ENCODE assay signal across 8 mouse cellular contexts in genomic region chr5:33819141-33819875, GRCm38 (mm10). TPM values are rescaled to one million over a fixed set of nuclear protein-coding genes. Genes with fewer than 3 reads are reported as not detected.
DNase-seq lines count a peak whose midpoint lies in the region; ATAC-seq and TF ChIP-seq lines count a peak whose summit lies in the region.

No protein-coding gene starts in this region.

- 6% methylated on average over 9 of the region's 9 CpGs for WGBS in embryonic facial prominence, embryonic 15.5 days
- 13% methylated on average over 9 of the region's 9 CpGs for WGBS in heart, embryonic 13.5 days
- WGBS in stomach, embryonic 14.5 days = 21% methylated on average over 9 of the region's 9 CpGs

- H3K36me3 ChIP-seq in embryonic facial prominence, embryonic 15.5 days = no peaks in the 10 kb centered on the region
- H3K36me3 ChIP-seq in heart, embryonic 13.5 days = no peaks in the 10 kb centered on the region; the same call in 1 of the 2 replicates
- H3K36me3 ChIP-seq in stomach, embryonic 14.5 days (ENCODE audit: control insufficient read depth, insufficient read depth, low read length) = no peaks in the 10 kb centered on the region

- peak overlapping the region; percentile 81 for H3K4me2 ChIP-seq in embryonic facial prominence, embryonic 15.5 days (replicated peaks)
- peak overlapping the region; percentile 93 for H3K4me2 ChIP-seq in heart, embryonic 13.5 days
- H3K4me2 ChIP-seq in stomach, embryonic 14.5 days (replicated peaks; ENCODE audit: low read depth, low read length) = peak overlapping the region; percentile 79

- no peak for TF ChIP-seq CTCF in Patski (IDR thresholded peaks at IDR 0.05)

- CTCF ChIA-PET in Patski (lab: Charles Lee) = interaction anchor here (1.5 kb wide), 1 partner anchor 22 kb away, joined by 4 read pairs; no protein-coding TSS in a partner anchor

- peak overlapping the region; percentile 72 for H3K9ac ChIP-seq in embryonic facial prominence, embryonic 15.5 days
- peak overlapping the region; percentile 99 for H3K9ac ChIP-seq in heart, embryonic 13.5 days
- peak overlapping the region; percentile 96 for H3K9ac ChIP-seq in stomach, embryonic 14.5 days (replicated peaks; ENCODE audit: low read depth, low read length)

- no peaks in the 10 kb centered on the region for H3K27me3 ChIP-seq in Patski
- H3K27me3 ChIP-seq in embryonic facial prominence, embryonic 15.5 days = no peaks in the 10 kb centered on the region
- H3K27me3 ChIP-seq in heart, embryonic 13.5 days (replicated peaks) = no peaks in the 10 kb centered on the region
- no peaks in the 10 kb centered on the region for H3K27me3 ChIP-seq in stomach, embryonic 14.5 days (ENCODE audit: control insufficient read depth, insufficient read depth, low read length)

- H3K4me1 ChIP-seq in embryonic facial prominence, embryonic 15.5 days = peaks cover 24% of the 10 kb centered on the region
- H3K4me1 ChIP-seq in heart, embryonic 13.5 days = peaks cover 37% of the 10 kb centered on the region
- peaks cover 22% of the 10 kb centered on the region for H3K4me1 ChIP-seq in stomach, embryonic 14.5 days (ENCODE audit: control insufficient read depth, insufficient read depth, low read length)

- H3K9me3 ChIP-seq in embryonic facial prominence, embryonic 15.5 days (replicated peaks) = no peaks in the 10 kb centered on the region
- H3K9me3 ChIP-seq in heart, embryonic 13.5 days = no peaks in the 10 kb centered on the region
- no peaks in the 10 kb centered on the region for H3K9me3 ChIP-seq in stomach, embryonic 14.5 days (ENCODE audit: control insufficient read depth, low read depth, low read length)

- POLR2A ChIA-PET in Patski (lab: Charles Lee) = interaction anchor here (0.5 to 0.8 kb wide), 2 partner anchors 18 to 36 kb away, joined by 3 to 5 read pairs; partner anchors contain the start of gene Letm1

- H3K27ac ChIP-seq in embryonic facial prominence, embryonic 15.5 days (replicated peaks) = peak overlapping the region; percentile 94
- peak overlapping the region; percentile 98 for H3K27ac ChIP-seq in heart, embryonic 13.5 days (replicated peaks)
- peak overlapping the region; percentile 94 for H3K27ac ChIP-seq in stomach, embryonic 14.5 days (ENCODE audit: low read length)

- peak; percentile 29 for ATAC-seq in Patski
- ATAC-seq in embryonic facial prominence, embryonic 15.5 days (ENCODE audit: insufficient number of reproducible peaks, low FRiP score, low TSS enrichment, low read depth) = no peak
- no peak for ATAC-seq in heart, embryonic 13.5 days (ENCODE audit: extremely low read depth, insufficient number of reproducible peaks, low FRiP score, low TSS enrichment)
- ATAC-seq in megakaryocyte-erythroid progenitor cell, adult 5-6 weeks (replicated peaks; ENCODE audit: low FRiP score, low TSS enrichment, poor library complexity, severe bottlenecking) = peak; percentile 41; the same call in 1 of the 2 replicates
- 0 out of 2 replicates have a peak, but pooled peaks have one; percentile 8 for ATAC-seq in stomach, embryonic 14.5 days (ENCODE audit: insufficient number of reproducible peaks, insufficient read depth, low FRiP score, low read depth)

- peak; percentile 27 to 57 for DNase-seq in adrenal gland, adult (ENCODE audit: inconsistent age in 2 of 2, low spot score in 1 of 2)
- no peak for DNase-seq in adrenal gland, adult 8-10 months
- peak; percentile 81 for DNase-seq in Patski (ENCODE audit: low read depth, low spot score)
- peak; percentile 19 to 23 for DNase-seq in layer of hippocampus, postnatal 10 days (ENCODE audit: low spot score in 2 of 2)

- H3K4me3 ChIP-seq in embryonic facial prominence, embryonic 15.5 days (replicated peaks) = peak overlapping the region; percentile 99
- peak overlapping the region; percentile 87 for H3K4me3 ChIP-seq in heart, embryonic 13.5 days
- H3K4me3 ChIP-seq in stomach, embryonic 14.5 days (ENCODE audit: low read depth, low read length) = peak overlapping the region; percentile 100

- in situ Hi-C loops in Patski (cut with MboI; ENCODE audit: low pct_unique_long_range_greater_than_20kb) = loop anchor here (5.0 kb wide), 1 partner anchor 37 kb away; the partner anchor contains the start of gene Letm1

RNA-seq across cellular contexts. Expression of gene Nsd2, which starts 1.2 kb away (rescaled TPM):
- 10 to 100 TPM; 40.6 to 60.1 (median 54.9) TPM for total RNA-seq in adrenal gland, adult 8-10 months (2022)
- polyA plus RNA-seq in Patski (2021) = 69.6 TPM
- 35.8 and 37.6 TPM in 2 replicates for polyA plus RNA-seq in embryonic facial prominence, embryonic 15.5 days (2015; fragmentation: Nextera tagmentation; extraction: Ambion mirVana)
- polyA plus RNA-seq in heart, embryonic 13.5 days (2015; fragmentation: Nextera tagmentation; extraction: Ambion mirVana) = 26.5 and 30.3 TPM in 2 replicates
- total RNA-seq in layer of hippocampus, postnatal 10 days (2021) = 100 to 1,000 TPM; 131 to 143 TPM
- total RNA-seq in megakaryocyte-erythroid progenitor cell, adult 5-6 weeks (2014; fragmentation: Nextera tagmentation) = 53.6 and 74.0 TPM in 2 replicates
- 42.2 and 74.4 TPM in 2 replicates for total RNA-seq in megakaryocyte-erythroid progenitor cell, adult 5-6 weeks (2017)
- polyA plus RNA-seq in stomach, embryonic 14.5 days (2014; fragmentation: Nextera tagmentation; extraction: Ambion mirVana) = 53.5 and 60.4 TPM in 2 replicates

RNA-seq across cellular contexts. Expression of gene Letm1, which starts 36.7 kb away (rescaled TPM):
- 100 to 1,000 TPM in 2 of 4 experiments, 10 to 100 TPM in 2; 96.8 to 124 (median 103) TPM for total RNA-seq in adrenal gland, adult 8-10 months (2022)
- 64.9 TPM for polyA plus RNA-seq in Patski (2021)
- polyA plus RNA-seq in embryonic facial prominence, embryonic 15.5 days (2015; fragmentation: Nextera tagmentation; extraction: Ambion mirVana) = 49.9 and 51.8 TPM in 2 replicates
- polyA plus RNA-seq in heart, embryonic 13.5 days (2015; fragmentation: Nextera tagmentation; extraction: Ambion mirVana) = 40.9 and 43.5 TPM in 2 replicates
- total RNA-seq in layer of hippocampus, postnatal 10 days (2021) = 100 to 1,000 TPM; 105 to 106 TPM
- 21.0 and 26.1 TPM in 2 replicates for total RNA-seq in megakaryocyte-erythroid progenitor cell, adult 5-6 weeks (2014; fragmentation: Nextera tagmentation)
- total RNA-seq in megakaryocyte-erythroid progenitor cell, adult 5-6 weeks (2017) = 20.6 and 23.1 TPM in 2 replicates
- 43.7 TPM in 2 replicates for polyA plus RNA-seq in stomach, embryonic 14.5 days (2014; fragmentation: Nextera tagmentation; extraction: Ambion mirVana)

Comparison
In these comparisons a context has a peak if more than half of its experiments do, and no peak if none do; other contexts are left out.
1. ATAC-seq: peak in Patski (single experiment), megakaryocyte-erythroid progenitor cell, adult 5-6 weeks (single experiment) and stomach, embryonic 14.5 days (single experiment); none in embryonic facial prominence, embryonic 15.5 days (single experiment) and heart, embryonic 13.5 days (single experiment).
2. Peak in every context shown above with its lines, with median percentiles within 50 percentile points of each other: H3K27ac ChIP-seq, H3K4me2 ChIP-seq, H3K4me3 ChIP-seq and H3K9ac ChIP-seq.